Mouse (Mus musculus) fibroblast of lung, adult 2 months (primary cell): ENCODE results near the gene Lfng.

Source experiments
- DNase-seq: peaks from one replicate; pipeline ENCODE4 v3.0.0-alpha.2; 2011; ENCODE audit warnings: low read depth

The Lfng gene

DNA sequence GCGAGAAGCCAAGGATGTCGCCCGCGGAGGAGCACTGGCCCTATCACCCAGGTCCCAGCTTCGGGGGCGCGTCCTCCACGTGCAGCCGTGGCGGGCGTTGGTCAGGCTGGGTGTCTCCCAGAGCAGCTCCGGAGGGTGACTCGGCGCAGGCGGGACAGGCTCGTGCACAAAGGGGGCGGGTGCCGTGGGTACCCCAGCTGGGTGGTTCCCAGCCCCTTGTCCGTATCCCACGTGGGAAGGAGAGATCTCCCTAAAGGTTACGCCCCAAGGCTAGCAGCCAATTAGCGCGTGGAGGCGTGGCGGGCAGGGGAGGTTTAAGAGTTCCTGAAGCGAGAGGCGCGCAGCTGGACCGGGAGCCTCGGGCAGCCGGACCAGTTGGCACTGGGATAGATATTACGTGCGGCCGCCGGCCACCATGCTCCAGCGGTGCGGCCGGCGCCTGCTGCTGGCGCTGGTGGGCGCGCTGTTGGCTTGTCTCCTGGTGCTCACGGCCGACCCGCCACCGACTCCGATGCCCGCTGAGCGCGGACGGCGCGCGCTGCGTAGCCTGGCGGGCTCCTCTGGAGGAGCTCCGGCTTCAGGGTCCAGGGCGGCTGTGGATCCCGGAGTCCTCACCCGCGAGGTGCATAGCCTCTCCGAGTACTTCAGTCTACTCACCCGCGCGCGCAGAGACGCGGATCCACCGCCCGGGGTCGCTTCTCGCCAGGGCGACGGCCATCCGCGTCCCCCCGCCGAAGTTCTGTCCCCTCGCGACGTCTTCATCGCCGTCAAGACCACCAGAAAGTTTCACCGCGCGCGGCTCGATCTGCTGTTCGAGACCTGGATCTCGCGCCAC is at the start of gene Lfng:
Lfng (plus strand) TSS at position 320 of the 835 bp plus-strand sequence.
- DNase-seq: no peak

DNA sequence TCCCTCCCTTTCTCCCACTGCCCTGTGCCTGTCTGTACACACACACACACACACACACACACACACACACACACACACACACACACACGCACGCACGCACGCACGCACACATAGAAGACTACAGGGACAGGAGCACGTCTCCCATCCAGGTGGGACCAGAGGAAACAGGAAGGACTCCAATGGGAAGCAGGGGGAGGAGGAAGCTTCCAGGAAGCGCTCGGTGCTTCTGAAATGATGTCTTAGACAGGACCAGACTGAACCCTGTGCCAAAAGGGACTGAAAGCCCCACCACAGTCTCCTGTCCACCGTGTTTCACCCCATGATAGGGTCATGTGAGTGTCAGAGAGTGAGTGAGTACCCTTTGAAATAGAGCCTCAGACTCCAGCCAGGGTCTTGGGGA is 44.5 kb upstream of the Lfng start:
- no peak for DNase-seq

DNA sequence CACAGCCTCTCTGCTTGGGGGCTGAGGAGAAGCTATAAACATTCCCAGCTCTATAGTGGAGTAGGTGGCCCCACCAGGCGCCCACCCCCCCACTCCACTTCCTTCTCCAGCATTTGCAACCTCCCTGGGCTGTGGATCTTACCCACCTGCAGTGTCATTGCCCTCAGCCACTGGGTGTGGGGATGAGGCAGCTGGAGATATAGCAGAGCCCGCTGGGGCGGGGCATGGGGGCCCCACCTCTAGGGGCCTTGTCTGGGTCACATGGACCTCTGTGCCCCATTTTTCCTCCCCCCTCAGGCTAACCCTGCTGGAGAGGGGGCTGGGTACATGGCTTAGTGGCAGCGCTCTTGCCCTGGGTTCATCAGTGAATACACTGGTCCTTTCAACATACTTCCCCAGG is 42.2 kb upstream of the Lfng start, which contains the start of gene Grifin:
Grifin (minus strand) TSS at position 176 of the 400 bp plus-strand sequence.
- DNase-seq: no peak

DNA sequence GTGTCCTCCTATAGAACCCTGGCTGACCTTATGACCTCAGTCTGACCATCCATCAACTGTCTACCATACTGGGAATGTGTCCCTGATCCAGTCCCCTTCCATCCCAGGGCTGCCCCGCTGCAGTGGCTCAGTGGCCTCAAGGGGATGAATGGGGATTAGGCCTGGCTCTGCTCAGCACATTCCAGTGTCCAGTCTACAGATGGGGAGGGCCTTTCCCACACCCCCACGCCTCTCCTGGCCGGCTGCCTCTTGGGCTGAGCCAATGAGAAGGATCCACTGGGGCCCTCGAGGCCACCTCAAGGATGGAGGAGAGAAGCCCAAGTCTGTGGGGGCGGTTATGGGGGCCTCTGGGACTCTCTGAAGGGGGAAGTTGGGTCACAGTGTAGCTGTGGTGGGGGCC is 41.7 kb upstream of the Lfng start:
- no peak for DNase-seq

DNA sequence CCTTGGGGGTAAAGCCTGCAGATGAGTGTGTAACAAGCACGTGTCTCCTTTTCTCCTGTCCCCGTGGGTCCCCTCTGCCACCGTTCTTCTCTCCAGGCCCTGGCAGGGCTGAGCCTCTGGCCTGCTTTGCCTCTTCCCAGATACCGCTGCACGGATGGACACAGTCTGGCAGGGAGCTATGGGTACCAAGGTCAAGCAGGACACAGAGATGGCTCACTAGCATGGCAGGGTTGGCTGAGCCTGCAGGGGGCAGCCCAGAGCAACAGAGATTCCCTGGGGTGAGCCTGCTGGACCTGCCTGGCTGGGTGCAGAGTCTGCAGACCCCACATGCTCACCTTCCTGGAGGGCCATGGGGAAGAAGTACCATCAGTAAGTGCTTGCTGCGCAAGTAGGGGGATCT is 41.3 kb upstream of the Lfng start:
- DNase-seq: no peak

DNA sequence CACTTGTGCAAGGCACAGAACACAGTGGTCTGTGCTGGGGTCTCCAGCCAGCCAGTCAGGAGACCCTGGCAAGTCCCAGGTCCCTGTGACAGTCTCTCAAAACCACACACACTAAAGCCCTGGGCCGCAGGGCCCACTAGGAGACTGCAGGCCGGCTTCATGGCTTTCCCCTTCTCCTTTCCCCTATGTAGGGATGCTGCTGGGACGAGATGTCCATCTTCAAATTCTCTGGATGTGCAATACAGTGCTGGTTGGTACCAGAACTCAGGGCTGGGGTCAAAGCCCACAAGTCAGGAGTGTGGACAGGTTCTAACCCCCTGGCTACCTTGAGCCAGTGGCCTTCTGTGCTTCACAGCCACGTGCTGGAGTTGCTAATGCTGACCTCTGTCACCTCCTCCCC is 40.8 kb upstream of the Lfng start:
- no peak for DNase-seq

DNA sequence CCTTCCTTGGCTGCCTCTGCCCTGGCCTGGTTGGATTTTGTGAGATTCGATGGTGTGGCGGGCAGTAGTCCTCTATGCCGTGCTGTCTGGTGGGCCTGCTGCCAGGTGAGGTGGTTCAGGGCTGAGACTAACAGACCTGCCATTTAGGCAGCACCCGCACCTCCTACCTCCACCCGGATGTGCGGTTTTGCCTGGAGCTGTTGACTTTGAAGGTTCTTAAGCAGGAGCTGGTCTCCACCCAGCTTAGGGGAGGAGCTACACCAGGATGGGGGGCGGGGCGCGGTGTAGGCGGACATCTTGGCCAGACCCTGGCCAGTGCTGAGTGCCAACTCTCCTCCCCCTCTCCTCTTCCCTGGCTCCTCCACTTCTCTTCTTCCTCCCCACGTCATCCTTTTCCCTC is 39.8 kb upstream of the Lfng start:
- DNase-seq: no peak

DNA sequence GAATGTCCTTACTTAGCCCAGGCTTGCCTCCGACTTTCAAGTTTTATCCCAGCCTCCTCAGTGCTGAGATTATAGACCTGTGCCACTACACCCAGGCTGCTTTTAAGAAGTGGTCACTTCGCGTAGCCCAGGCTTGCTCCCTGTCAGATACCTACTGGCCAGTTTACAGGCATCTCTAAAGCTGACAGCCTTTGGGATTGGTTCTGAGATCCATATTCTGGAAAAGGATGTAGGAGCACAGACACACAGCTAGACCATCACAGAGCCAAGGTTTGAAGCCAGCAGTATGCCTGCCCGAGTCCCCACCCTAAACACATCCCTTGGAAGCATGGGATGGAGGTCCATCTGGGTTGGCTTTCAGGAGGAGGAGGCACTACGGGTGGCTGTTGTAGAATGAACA is 39.4 kb upstream of the Lfng start:
- DNase-seq: no peak

DNA sequence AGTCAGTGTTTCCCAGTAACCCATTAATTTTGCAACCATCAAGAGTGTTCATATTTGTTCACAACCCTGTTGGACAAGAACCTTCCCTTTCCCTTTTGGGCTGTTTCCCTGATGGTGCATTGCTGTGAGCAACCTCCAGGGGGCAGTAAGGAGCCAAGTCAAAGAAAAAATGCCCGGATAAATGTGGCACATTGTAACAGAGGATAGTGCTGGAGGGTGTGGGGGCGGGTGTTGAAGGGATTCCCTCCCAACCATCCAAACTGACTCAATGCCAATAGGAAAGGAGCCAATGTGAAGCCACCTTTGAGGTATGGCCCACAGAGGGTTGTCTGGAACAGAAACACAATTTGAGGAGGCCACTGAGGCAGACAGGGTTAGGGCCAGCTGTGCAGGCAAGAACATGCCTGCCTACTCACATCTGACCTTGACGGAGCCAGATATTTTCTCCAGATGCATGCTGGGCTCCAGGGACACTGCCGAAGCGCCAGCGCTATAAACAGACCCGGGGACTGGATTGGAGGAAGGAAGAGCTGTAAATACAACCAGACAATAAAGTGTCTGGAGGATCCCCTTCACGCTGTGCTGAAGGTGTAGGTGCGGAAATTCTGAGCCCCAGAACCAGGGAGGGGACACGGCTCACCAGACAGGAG is 38.7 kb upstream of the Lfng start:
- DNase-seq: no peak

DNA sequence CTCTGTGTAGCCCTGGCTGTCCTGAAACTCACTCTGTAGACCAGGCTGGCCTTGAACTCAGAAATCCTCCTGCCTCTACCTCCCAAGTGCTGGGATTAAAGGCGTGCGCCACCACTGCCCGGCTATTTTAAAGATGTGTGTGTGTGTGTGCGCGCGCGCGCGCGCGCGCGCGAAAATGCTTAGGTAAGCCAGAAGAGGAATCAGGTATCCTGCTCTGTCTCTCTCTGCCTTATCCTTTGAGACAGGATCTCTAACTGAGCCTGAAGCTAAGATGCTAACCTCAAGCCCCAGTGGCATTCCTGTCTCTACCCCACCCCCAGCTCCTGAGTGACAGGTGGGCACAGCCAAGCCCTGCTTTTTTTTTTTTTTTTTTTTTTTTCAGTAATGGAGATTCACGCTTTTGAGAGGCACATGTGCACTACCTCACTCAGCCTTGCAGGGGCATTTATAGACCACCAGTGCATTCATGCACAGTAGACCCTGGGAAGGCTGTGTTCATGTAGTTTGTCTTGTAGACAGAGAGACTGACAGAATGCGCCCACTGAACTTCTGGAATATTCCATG is 38.0 kb upstream of the Lfng start:
- DNase-seq: no peak

DNA sequence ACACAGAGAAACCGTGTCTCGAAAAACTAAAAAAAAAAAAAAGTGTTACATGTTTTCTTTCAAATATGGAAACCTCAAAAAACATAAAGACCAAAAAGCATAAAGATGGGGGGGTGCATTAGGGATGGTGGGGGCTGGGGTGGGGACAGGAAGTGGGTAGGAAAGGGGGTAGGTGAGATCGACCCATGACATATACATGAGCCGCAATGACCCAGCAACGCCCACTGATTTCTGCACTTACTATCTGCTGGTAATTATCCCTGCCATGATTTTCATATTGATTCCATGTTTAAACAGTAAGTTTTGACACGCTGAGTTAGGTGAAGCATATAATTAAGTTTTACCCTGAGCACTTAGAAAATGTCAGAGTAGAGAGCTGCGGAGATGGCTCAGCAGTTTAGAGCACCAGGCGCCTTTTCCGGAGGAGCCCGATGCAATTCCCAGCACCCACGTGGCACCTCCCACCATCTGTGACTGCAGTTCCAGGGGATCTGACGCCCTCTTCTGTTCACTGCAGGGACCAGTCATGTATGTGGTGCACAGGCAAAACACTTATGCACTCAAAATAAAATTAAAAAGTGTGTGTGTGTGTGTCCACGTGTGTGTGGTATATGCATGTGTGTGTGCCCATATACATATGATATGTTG is 36.8 kb upstream of the Lfng start:
- no peak for DNase-seq

DNA sequence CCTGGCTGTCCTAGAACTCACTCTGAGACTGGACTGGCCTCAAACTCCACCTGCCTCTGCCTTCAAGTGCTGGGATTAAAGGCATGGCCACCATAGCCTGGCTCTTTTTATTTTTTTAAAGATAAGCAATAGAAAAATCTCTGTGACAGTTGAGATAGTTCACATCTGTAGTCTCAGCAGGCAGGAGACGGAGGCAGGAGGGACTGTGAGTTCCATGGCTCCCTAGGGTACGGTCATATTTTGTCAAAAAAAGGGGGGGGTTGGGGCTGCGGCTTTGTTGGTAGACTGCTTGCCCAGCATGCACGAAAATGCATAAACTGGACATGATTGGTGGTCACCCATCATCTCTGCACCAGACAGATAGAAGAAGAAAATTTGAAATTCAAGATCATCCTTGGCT is 35.9 kb upstream of the Lfng start:
- DNase-seq: no peak

DNA sequence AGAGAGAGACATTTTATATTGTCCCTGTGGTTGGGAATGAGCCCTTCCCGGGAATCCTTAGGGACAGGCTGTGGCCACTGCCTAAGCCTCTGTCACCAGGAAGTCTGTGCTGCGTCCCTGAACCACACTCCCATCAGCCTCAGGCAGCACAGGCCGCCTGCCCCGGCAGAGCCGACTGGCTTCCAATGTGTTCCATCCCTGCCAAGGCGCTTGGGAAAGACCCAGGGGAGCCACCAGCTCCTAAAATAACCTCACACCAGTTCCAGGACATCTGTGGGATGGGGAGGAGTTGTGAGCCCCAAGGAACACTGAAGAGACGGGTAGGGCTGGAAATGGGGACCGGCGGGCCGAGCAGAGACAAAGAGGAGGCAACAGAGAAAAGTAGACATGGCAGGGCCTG is 35.4 kb upstream of the Lfng start:
- DNase-seq: no peak

DNA sequence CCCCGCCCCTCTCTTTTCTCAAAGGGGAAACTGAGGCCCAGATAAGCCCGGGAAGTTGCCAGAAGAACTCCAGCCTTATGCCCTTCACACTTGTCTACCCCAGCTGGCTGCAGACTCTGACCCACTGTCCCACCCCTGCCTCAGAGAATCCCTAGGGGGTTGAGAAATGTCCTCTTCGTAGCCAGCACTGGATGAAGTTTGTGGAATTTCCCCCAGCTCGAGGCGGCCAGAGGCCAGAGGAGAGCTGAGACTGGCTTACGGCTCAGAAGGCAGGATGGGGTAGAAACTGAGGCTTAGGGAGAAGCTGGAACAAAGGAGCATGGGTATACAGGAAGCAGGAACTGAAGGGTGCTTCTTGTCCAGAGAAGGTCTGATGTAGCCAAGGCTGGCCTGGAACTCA is 34.5 kb upstream of the Lfng start:
- no peak for DNase-seq

DNA sequence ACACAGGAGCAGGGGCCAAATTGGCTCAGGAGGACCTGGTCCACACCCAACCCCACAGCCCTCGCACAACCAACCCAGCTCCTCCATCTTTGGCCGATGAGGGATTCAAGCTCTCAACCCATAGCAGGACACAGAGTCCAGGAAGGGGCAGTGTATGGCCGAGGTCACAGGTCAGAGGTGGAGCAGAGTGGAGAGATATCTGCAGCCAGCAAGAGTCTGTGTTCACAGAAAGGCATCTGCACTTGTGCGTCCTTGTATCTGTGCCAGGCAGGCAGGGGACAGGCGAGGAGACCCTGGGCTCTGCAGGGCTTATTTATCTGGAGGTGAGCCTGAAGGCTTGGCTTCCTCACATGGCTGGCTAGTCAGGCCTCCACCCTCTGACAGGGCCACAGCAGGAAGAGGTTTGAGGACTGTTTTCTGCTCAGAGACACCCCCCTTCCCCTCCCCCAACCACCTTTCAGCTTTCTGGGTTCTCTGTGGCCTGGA is 31.7 kb upstream of the Lfng start:
- DNase-seq: no peak

DNA sequence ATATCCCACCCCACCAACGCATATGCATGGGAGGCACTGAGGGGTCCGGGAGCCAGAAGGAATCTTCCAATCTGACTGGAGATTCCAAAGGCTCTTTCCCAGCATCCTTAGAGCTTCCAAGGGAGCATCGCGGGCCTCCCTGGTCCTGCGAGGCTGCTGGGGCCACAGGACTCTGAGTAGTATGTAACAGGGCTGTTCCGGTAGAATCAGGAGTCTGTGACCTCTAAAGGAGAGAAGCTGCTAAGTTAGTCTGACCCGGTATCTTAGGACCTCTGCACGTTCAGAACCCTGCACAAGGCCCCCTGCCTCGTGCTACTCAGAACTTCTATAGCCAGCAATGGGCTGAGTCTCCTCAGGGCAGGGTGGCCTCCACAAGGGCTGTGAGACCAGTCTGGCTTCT is 27.9 kb upstream of the Lfng start:
- no peak for DNase-seq

DNA sequence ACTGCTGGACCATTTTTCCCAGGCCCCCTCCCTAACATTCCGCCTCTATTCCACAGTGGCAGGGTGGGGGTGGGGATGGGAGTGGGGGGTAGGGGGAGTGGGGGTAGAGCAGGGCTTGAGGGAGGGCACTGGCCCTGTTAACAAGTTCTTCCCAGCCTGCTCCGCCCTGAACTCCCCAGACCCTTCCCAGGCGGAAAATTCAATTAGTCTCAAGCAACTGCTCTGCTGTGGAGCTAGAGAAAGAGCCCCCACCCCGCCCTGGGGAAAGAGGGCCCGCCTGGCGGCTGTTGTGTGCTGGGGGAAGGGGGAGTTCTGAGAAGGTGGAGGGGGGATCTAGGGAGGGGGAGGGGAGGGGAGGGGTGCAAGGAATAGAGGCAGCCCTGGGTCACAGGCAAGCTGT is 27.3 kb upstream of the Lfng start:
- DNase-seq: no peak

DNA sequence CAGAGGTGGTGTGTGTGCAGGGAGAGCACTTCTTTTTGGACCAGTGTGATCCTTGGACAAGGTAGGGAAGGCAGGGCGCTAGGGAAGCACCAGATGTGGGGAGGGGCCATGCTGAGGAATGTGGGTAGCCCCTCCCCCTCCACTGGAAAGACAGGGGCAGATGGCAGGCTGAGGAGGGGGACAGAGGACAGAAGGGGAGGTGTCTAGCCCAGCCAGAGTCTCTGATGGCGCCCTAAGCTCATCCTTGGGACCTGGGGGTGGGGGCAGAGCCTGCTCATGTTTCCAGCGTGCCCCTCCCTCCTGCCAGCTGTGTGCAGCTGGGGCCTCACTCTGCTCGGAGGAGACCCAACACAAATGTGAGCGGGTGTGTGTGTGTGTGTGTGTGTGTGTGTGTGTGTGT is 25.6 kb upstream of the Lfng start:
- no peak for DNase-seq

DNA sequence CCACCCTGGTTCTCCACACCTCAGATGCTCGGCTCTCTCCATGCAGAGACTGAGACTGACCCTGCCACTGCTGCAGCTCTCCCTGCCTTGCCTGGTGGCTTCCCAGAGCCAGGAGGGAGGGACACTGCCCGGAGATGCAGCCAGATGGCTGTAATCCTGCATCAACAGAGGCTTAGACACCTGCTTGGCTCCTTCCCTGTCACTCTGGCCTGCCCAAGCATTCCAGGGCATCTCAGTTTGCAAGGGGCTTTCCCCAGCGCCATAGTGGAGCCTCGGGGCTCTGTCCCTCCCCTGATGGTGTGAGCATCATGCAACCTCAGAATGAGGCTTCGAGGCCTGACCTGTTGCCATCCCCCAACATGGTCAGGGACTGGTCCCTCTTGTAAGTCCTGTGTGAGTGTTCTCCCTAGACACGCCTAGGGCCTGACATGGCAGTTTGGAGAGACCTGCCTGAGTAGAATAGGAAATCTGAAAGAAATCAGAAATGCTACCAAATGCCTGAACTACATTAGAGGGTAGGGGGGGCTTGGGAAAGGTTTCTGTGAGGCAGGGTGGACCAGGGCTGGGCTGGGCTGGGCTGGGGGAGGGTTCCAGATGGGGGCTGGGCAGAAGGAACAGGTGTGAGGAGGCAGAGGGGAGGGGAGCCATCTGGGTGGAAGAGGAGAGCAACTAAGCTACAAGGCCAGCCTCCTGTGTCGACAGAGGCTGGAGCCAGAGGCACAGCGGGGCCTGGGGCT is 24.0 kb upstream of the Lfng start:
- DNase-seq: no peak

DNA sequence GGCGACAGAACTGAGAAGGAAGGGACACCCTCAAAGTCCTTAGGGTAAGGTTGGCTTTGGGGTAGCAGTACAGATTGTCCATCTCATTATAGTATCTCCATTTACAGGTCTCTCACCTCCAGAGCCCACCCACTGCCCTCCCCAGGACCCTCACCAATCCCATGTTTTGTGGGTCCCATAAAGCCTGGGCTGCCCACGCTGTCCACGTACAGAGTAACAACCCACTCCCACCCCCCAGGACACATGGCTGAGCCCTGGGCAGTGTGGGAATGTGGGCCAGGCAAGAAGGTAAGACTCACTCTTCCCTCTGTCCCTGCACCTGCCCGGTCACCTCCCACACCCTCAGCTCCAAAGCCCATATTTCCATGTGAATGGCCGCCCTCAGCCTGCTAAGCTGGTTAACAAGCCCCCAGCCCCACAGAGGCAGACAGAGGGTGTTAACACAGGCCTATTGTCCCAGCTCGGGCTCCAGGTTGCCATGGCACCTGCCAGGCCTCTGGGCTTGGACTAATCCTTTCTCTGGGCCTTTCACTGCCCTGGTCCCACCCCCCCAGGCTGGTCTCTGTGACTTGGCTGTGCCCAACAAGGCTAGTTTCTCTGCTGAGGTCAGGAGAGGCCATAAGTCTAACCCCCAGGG is 23.3 kb upstream of the Lfng start:
- no peak for DNase-seq

DNA sequence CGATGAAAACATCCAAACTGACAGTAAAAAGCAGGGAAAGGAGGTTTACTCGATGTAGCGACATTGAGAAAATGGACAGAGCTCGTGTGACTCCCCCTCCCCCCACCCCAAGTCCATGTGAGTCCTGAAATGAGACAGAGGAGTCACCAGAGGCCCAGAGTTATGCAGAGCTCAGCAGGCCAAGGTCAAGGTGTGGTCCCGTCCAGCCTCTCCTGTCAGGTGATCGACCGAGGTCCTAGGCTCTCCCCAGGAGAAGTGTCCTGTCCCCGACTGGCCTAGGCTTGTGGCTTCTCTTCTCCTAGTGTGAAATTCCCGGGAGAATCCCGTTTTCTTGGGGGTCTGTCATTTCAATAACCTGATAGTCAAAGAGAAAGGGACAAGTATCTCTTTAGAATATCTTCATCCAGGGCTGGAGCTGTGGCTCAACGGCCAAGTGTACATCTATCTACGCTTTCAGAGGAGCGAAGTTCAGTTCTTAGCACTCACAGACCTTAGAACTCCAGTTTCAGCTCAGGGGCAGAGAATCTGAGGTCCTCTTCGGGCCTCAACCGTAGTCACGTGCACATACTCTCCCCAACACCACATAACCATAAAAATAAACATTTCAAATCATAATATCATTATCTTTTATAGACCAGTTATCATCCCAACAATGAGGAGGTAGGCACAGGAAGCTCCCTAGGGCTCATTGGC is 17.9 kb upstream of the Lfng start:
- no peak for DNase-seq
